Mouse (Mus musculus) midbrain, embryonic 11.5 days (tissue): ENCODE results near the gene Lrch4. TPM values are rescaled to one million over a fixed set of nuclear protein-coding genes. Genes with fewer than 3 reads are reported as not detected.

Experiments used
- ATAC-seq: fragments of 200-750 bp; cut with Nextera tagmentation; 2 replicates; pipeline ENCODE4 v1.8.0; 2017; ENCODE audit warnings: moderate TSS enrichment, moderate library complexity; ENCODE audit not compliant: low FRiP score
- DNase-seq: peaks from one replicate; pipeline ENCODE4 v3.0.0; 2015; ENCODE audit warnings: low spot score; ENCODE audit errors: missing footprints
- H3K27ac ChIP-seq: fragments of 300-500 bp; sonication (generic); 2 replicates; pipeline ENCODE4 v1.5.1; 2014; ENCODE audit warnings: low read depth, low read length
- H3K27me3 ChIP-seq: fragments of 300-500 bp; sonication (generic); 2 replicates; pipeline ENCODE4 v1.6.1; 2014; ENCODE audit warnings: mild to moderate bottlenecking, low read length, moderate library complexity, mixed read lengths; ENCODE audit not compliant: control insufficient read depth, insufficient read depth
- H3K36me3 ChIP-seq: fragments of 300-500 bp; sonication (generic); 2 replicates; pipeline ENCODE4 v1.6.1; 2014; ENCODE audit warnings: mild to moderate bottlenecking, low read length, moderate library complexity, mixed read lengths; ENCODE audit not compliant: control insufficient read depth, insufficient read depth
- H3K4me1 ChIP-seq: fragments of 300-500 bp; sonication (generic); 2 replicates; pipeline ENCODE4 v1.6.1; 2014; ENCODE audit warnings: low read length; ENCODE audit not compliant: control insufficient read depth, insufficient read depth
- H3K4me2 ChIP-seq: fragments of 300-500 bp; sonication (generic); 2 replicates; pipeline ENCODE4 v1.6.1; 2014; ENCODE audit warnings: mild to moderate bottlenecking, moderate library complexity
- H3K4me3 ChIP-seq: fragments of 300-500 bp; sonication (generic); 2 replicates; pipeline ENCODE4 v1.5.1; 2014; ENCODE audit warnings: low read depth, low read length
- H3K9ac ChIP-seq: fragments of 300-500 bp; sonication (generic); 2 replicates; pipeline ENCODE4 v1.6.1; 2014; ENCODE audit warnings: low read length
- H3K9me3 ChIP-seq: fragments of 300-500 bp; sonication (generic); 2 replicates; pipeline ENCODE4 v1.6.1; 2016; ENCODE audit warnings: low read length; ENCODE audit not compliant: control insufficient read depth
- WGBS: fragments of 180-500 bp; shearing (Covaris S2); extraction: QIAGEN DNeasy Blood & Tissue Kit; methylation state at CpG from one replicate; pipeline ENCODE4 v1.1.7; 2014; 5-methylcytosine and 5-hydroxymethylcytosine counted together
- polyA plus RNA-seq: library from polyadenylated mRNA; unstranded; fragments of >200 nt; fragmentation: Nextera tagmentation; extraction: Ambion mirVana; gene quantifications from 2 replicates; pipeline ENCODE4 v1.2.1, GENCODE M21; 2014

The Lrch4 gene
- polyA plus RNA-seq, 1 experiment from 2014 or later, result 28.3 TPM

GRCm38 (mm10) chr5:137597625-137598024 is 31.3 kb upstream of the Lrch4 start:
- ATAC-seq, result no peak
- Histone ChIP-seq H3K27me3 (no peaks in the 10 kb centered on the region), H3K27ac (no peak overlapping the region), H3K4me1 (peaks cover 14% of the 10 kb centered on the region), H3K9me3 (no peaks in the 10 kb centered on the region), H3K4me3 (no peak overlapping the region), H3K36me3 (no peaks in the 10 kb centered on the region; the same call in 1 of the 2 replicates), H3K4me2 (no peak overlapping the region), H3K9ac (no peak overlapping the region)
- WGBS, result 91% methylated on average over 6 of the region's 6 CpGs
- DNase-seq, result peak; percentile 59

GRCm38 (mm10) chr5:137598100-137598826 is 30.7 kb upstream of the Lrch4 start:
- no peak for ATAC-seq
- Histone ChIP-seq H3K36me3 (no peaks in the 10 kb centered on the region; the same call in 1 of the 2 replicates), H3K9me3 (no peaks in the 10 kb centered on the region), H3K4me3 (no peak overlapping the region), H3K27me3 (no peaks in the 10 kb centered on the region), H3K27ac (no peak overlapping the region), H3K4me1 (peaks cover 14% of the 10 kb centered on the region), H3K9ac (no peak overlapping the region), H3K4me2 (no peak overlapping the region)
- WGBS, result 89% methylated on average over 2 of the region's 2 CpGs
- no peak for DNase-seq

GRCm38 (mm10) chr5:137599600-137599999 is 29.3 kb upstream of the Lrch4 start:
- ATAC-seq, result no peak
- WGBS, result 54% methylated on average over 9 of the region's 9 CpGs

GRCm38 (mm10) chr5:137600281-137600618 is 28.7 kb upstream of the Lrch4 start:
- H3K27me3 ChIP-seq, result no peaks in the 10 kb centered on the region
- no peaks in the 10 kb centered on the region; the same call in 1 of the 2 replicates for H3K36me3 ChIP-seq
- peak overlapping the region; percentile 92 for H3K4me2 ChIP-seq
- H3K4me1 ChIP-seq, result peaks cover 14% of the 10 kb centered on the region
- H3K9ac ChIP-seq, result peak overlapping the region; percentile 74
- peak overlapping the region; percentile 49 for H3K4me3 ChIP-seq
- no peak for DNase-seq
- WGBS, result 2% methylated on average over 19 of the region's 19 CpGs
- ATAC-seq, result no peak; the same call in 1 of the 2 replicates
- no peak overlapping the region; the same call in 1 of the 2 replicates for H3K27ac ChIP-seq
- no peaks in the 10 kb centered on the region for H3K9me3 ChIP-seq

More at GRCm38 (mm10) chr5:137599600-137599999, 29.3 kb upstream of the Lrch4 start:
- no peaks in the 10 kb centered on the region; the same call in 1 of the 2 replicates for H3K36me3 ChIP-seq
- peak overlapping the region; percentile 49; the same call in 1 of the 2 replicates for H3K4me3 ChIP-seq
- H3K9ac ChIP-seq, result no peak overlapping the region; the same call in 1 of the 2 replicates
- no peaks in the 10 kb centered on the region for H3K27me3 ChIP-seq
- peaks cover 14% of the 10 kb centered on the region for H3K4me1 ChIP-seq
- no peak for DNase-seq
- peak overlapping the region; percentile 92 for H3K4me2 ChIP-seq
- no peak overlapping the region for H3K27ac ChIP-seq
- no peaks in the 10 kb centered on the region for H3K9me3 ChIP-seq

GRCm38 (mm10) chr5:137600619-137601364 is 28.1 kb upstream of the Lrch4 start, which contains the start of gene Mospd3:
TSS of gene Mospd3 (minus strand) at chr5:137601058.
- H3K36me3 ChIP-seq, result no peaks in the 10 kb centered on the region; the same call in 1 of the 2 replicates
- no peaks in the 10 kb centered on the region for H3K9me3 ChIP-seq
- peak within 1 kb of the TSS; percentile 61; the same call in 1 of the 2 replicates for H3K27ac ChIP-seq
- WGBS, result under 1% methylated on average over 41 of the region's 41 CpGs
- peak within 1 kb of the TSS; percentile 74 for H3K9ac ChIP-seq
- H3K27me3 ChIP-seq, result no peaks in the 10 kb centered on the region
- peak within 1 kb of the TSS; percentile 49 for H3K4me3 ChIP-seq
- DNase-seq, result peak; percentile 100
- H3K4me2 ChIP-seq, result peak within 1 kb of the TSS; percentile 92
- peak; percentile 95 for ATAC-seq
- H3K4me1 ChIP-seq, result peaks cover 14% of the 10 kb centered on the region

GRCm38 (mm10) chr5:137601365-137601729 is 27.6 kb upstream of the Lrch4 start:
- DNase-seq (peak; percentile 95), ATAC-seq (no peak)
- Histone ChIP-seq H3K9me3 (no peaks in the 10 kb centered on the region), H3K9ac (peak overlapping the region; percentile 57; the same call in 1 of the 2 replicates), H3K4me2 (peak overlapping the region; percentile 92), H3K4me3 (peak overlapping the region; percentile 49), H3K27ac (no peak overlapping the region), H3K36me3 (no peaks in the 10 kb centered on the region; the same call in 1 of the 2 replicates), H3K27me3 (no peaks in the 10 kb centered on the region), H3K4me1 (peaks cover 14% of the 10 kb centered on the region)
- WGBS, result 1% methylated on average over 22 of the region's 22 CpGs

GRCm38 (mm10) chr5:137607860-137608653 is 20.9 kb upstream of the Lrch4 start:
- DNase-seq (peak; percentile 86), ATAC-seq (no peak)
- Histone ChIP-seq H3K4me2 (peak overlapping the region; percentile 13; the same call in 1 of the 2 replicates), H3K9me3 (no peaks in the 10 kb centered on the region), H3K36me3 (no peaks in the 10 kb centered on the region), H3K4me1 (peaks cover 26% of the 10 kb centered on the region), H3K9ac (peak overlapping the region; percentile 36), H3K27me3 (no peaks in the 10 kb centered on the region; the same call in 1 of the 2 replicates), H3K4me3 (0 out of 2 replicates have a peak overlapping the region, but pooled peaks have one; percentile 3), H3K27ac (no peak overlapping the region)
- 10% methylated on average over 26 of the region's 26 CpGs for WGBS

- Histone ChIP-seq H3K4me1 (peaks cover 26% of the 10 kb centered on the region), H3K27ac (no peak overlapping the region)
- WGBS, result 14% methylated on average over 23 of the region's 23 CpGs
Observed at GRCm38 (mm10) chr5:137608654-137609190, 20.2 kb upstream of the Lrch4 start.

More at GRCm38 (mm10) chr5:137608654-137609190, 20.2 kb upstream of the Lrch4 start:
- H3K4me3 ChIP-seq, result 0 out of 2 replicates have a peak overlapping the region, but pooled peaks have one; percentile 3
- H3K27me3 ChIP-seq, result no peaks in the 10 kb centered on the region; the same call in 1 of the 2 replicates
- ATAC-seq, result no peak
- peak overlapping the region; percentile 13; the same call in 1 of the 2 replicates for H3K4me2 ChIP-seq
- H3K9me3 ChIP-seq, result no peaks in the 10 kb centered on the region
- H3K9ac ChIP-seq, result peak overlapping the region; percentile 36
- DNase-seq, result no peak
- H3K36me3 ChIP-seq, result no peaks in the 10 kb centered on the region
